Mouse (Mus musculus): Measurements from ENCODE around the gene Cep295nl. TPM values are rescaled to one million over a fixed set of nuclear protein-coding genes. Genes with fewer than 3 reads are reported as not detected.

The Cep295nl gene
- polyA plus RNA-seq, 1 experiment from 2014 or later, result 0.59 TPM

DNA sequence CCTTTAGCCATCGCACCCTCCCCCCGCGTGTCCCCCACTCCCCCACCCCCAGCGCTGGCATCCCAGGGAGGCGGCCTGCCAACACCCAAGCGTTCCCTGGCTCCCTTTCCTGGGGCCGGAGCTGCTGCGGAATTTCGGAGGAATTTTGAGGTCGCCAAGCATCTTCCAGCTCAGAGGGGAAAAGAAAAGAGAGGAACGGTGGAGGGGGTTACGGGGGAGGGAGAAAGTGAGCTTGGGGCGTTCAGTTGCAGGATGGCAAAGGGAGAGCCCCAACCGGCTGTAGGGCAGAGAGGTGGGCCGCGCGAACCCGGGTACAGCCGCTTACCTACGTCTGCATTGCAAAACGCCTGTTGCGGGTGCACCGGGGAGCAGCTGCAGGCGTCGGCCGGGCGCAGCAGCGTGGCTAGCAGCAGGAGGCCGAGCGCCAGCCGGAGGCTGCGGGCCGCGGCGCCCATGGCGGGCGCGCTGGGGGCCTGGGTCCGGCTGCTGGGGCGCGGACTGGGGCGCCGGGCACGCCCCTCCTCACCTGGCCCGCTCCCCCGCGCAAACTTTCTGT, 12.4 kb upstream of the Cep295nl start:
- peak overlapping the region; percentile 88 for H3K4me3 ChIP-seq (replicated peaks)
- peak overlapping the region; percentile 98 for H3K9ac ChIP-seq
- ATAC-seq (ENCODE audit: insufficient number of reproducible peaks, low FRiP score, low TSS enrichment, low read depth), result peak; percentile 30
- H3K36me3 ChIP-seq, result 0 out of 2 replicates have a peak, but pooled peaks cover 4% of the 10 kb centered on the region
- H3K4me1 ChIP-seq, result peaks cover 45% of the 10 kb centered on the region
- WGBS, result under 1% methylated on average over 46 of the region's 47 CpGs
- peak overlapping the region; percentile 59 for H3K4me2 ChIP-seq (replicated peaks)
- peak overlapping the region; percentile 96 for H3K27ac ChIP-seq (replicated peaks)
- no peaks in the 10 kb centered on the region for H3K9me3 ChIP-seq (replicated peaks)
- no peaks in the 10 kb centered on the region for H3K27me3 ChIP-seq

- 74% methylated on average over 5 of the region's 5 CpGs for WGBS
Observed at GRCm38 (mm10) chr11:118349494-118349893, 7.2 kb upstream of the Cep295nl start.

GRCm38 (mm10) chr11:118348877-118349276, 6.6 kb upstream of the Cep295nl start:
- 57% methylated on average over 5 of the region's 5 CpGs for WGBS
- no peaks in the 10 kb centered on the region for H3K27me3 ChIP-seq
- peak overlapping the region; percentile 61 for H3K27ac ChIP-seq (replicated peaks)
- H3K4me3 ChIP-seq (replicated peaks), result no peak overlapping the region
- 0 out of 2 replicates have a peak, but pooled peaks cover 4% of the 10 kb centered on the region for H3K36me3 ChIP-seq
- H3K9ac ChIP-seq, result no peak overlapping the region
- no peaks in the 10 kb centered on the region for H3K9me3 ChIP-seq (replicated peaks)
- H3K4me1 ChIP-seq, result peaks cover 85% of the 10 kb centered on the region
- no peak overlapping the region for H3K4me2 ChIP-seq (replicated peaks)
- ATAC-seq (ENCODE audit: insufficient number of reproducible peaks, low FRiP score, low TSS enrichment, low read depth), result no peak

More at GRCm38 (mm10) chr11:118349494-118349893, 7.2 kb upstream of the Cep295nl start:
- Histone ChIP-seq H3K27ac (replicated peaks) (no peak overlapping the region), H3K4me3 (replicated peaks) (no peak overlapping the region), H3K36me3 (0 out of 2 replicates have a peak, but pooled peaks cover 4% of the 10 kb centered on the region), H3K9me3 (replicated peaks) (no peaks in the 10 kb centered on the region), H3K4me1 (peaks cover 86% of the 10 kb centered on the region), H3K4me2 (replicated peaks) (no peak overlapping the region), H3K9ac (no peak overlapping the region), H3K27me3 (no peaks in the 10 kb centered on the region)
- ATAC-seq (ENCODE audit: insufficient number of reproducible peaks, low FRiP score, low TSS enrichment, low read depth), result no peak

DNA sequence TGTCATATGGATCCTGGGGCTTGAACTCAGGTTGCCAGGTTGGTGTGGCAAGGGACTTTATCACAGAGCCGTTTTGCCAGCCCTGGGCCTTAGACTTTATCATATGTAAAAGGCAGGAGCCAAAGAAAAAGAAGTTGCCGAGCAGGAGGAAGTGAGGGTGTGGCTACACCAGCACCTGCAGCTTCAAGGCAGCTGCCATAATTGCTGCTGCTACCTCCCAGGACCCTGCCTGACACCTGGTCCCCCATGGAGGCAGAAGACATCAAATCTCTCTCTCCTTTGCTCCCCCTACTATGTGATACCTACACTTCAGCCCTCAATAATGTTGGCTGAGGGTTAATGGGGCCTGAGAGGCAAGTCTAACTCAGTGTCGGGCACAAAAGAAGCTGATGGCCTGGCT, 6.1 kb upstream of the Cep295nl start:
- H3K4me3 ChIP-seq (replicated peaks), result no peak overlapping the region
- H3K4me1 ChIP-seq, result peaks cover 80% of the 10 kb centered on the region
- H3K27me3 ChIP-seq, result no peaks in the 10 kb centered on the region
- 0 out of 2 replicates have a peak, but pooled peaks cover 4% of the 10 kb centered on the region for H3K36me3 ChIP-seq
- H3K27ac ChIP-seq (replicated peaks), result peak overlapping the region; percentile 61
- ATAC-seq (ENCODE audit: insufficient number of reproducible peaks, low FRiP score, low TSS enrichment, low read depth), result no peak
- no peaks in the 10 kb centered on the region for H3K9me3 ChIP-seq (replicated peaks)
- H3K4me2 ChIP-seq (replicated peaks), result no peak overlapping the region
- WGBS, result 47% methylated on average over 3 of the region's 3 CpGs
- no peak overlapping the region for H3K9ac ChIP-seq

GRCm38 (mm10) chr11:118347911-118348310, 5.6 kb upstream of the Cep295nl start:
- no peaks in the 10 kb centered on the region for H3K27me3 ChIP-seq
- H3K4me3 ChIP-seq (replicated peaks), result no peak overlapping the region
- peaks cover 76% of the 10 kb centered on the region for H3K4me1 ChIP-seq
- ATAC-seq (ENCODE audit: insufficient number of reproducible peaks, low FRiP score, low TSS enrichment, low read depth), result no peak
- H3K9me3 ChIP-seq (replicated peaks), result no peaks in the 10 kb centered on the region
- WGBS, result 73% methylated on average over 12 of the region's 12 CpGs
- 0 out of 2 replicates have a peak, but pooled peaks cover 4% of the 10 kb centered on the region for H3K36me3 ChIP-seq
- H3K9ac ChIP-seq, result no peak overlapping the region
- H3K27ac ChIP-seq (replicated peaks), result 0 out of 2 replicates have a peak overlapping the region, but pooled peaks have one; percentile 39
- H3K4me2 ChIP-seq (replicated peaks), result no peak overlapping the region

GRCm38 (mm10) chr11:118347391-118347790, 5.1 kb upstream of the Cep295nl start:
- no peak overlapping the region for H3K4me3 ChIP-seq (replicated peaks)
- H3K4me2 ChIP-seq (replicated peaks), result no peak overlapping the region
- 0 out of 2 replicates have a peak, but pooled peaks cover 4% of the 10 kb centered on the region for H3K36me3 ChIP-seq
- WGBS, result 87% methylated on average over 2 of the region's 2 CpGs
- no peaks in the 10 kb centered on the region for H3K9me3 ChIP-seq (replicated peaks)
- H3K27me3 ChIP-seq, result no peaks in the 10 kb centered on the region
- H3K27ac ChIP-seq (replicated peaks), result peak overlapping the region; percentile 39; the same call in 1 of the 2 replicates
- no peak overlapping the region for H3K9ac ChIP-seq
- ATAC-seq (ENCODE audit: insufficient number of reproducible peaks, low FRiP score, low TSS enrichment, low read depth), result no peak
- peaks cover 76% of the 10 kb centered on the region for H3K4me1 ChIP-seq

- no peak overlapping the region for H3K9ac ChIP-seq
- H3K4me2 ChIP-seq (replicated peaks), result no peak overlapping the region
- peaks cover 76% of the 10 kb centered on the region for H3K4me1 ChIP-seq
- no peaks in the 10 kb centered on the region for H3K9me3 ChIP-seq (replicated peaks)
- no peak for ATAC-seq (ENCODE audit: insufficient number of reproducible peaks, low FRiP score, low TSS enrichment, low read depth)
- no peak overlapping the region for H3K4me3 ChIP-seq (replicated peaks)
- 67% methylated on average over 8 of the region's 8 CpGs for WGBS
- peak overlapping the region; percentile 39; the same call in 1 of the 2 replicates for H3K27ac ChIP-seq (replicated peaks)
- no peaks in the 10 kb centered on the region for H3K36me3 ChIP-seq
- H3K27me3 ChIP-seq, result no peaks in the 10 kb centered on the region
Observed at GRCm38 (mm10) chr11:118346395-118347096, 4.2 kb upstream of the Cep295nl start.

GRCm38 (mm10) chr11:118345693-118346092, 3.4 kb upstream of the Cep295nl start:
- no peaks in the 10 kb centered on the region for H3K36me3 ChIP-seq
- peak; percentile 36; the same call in 1 of the 2 replicates for ATAC-seq (ENCODE audit: insufficient number of reproducible peaks, low FRiP score, low TSS enrichment, low read depth)
- 32% methylated on average over 4 of the region's 4 CpGs for WGBS
- H3K4me3 ChIP-seq (replicated peaks), result no peak overlapping the region
- no peaks in the 10 kb centered on the region for H3K27me3 ChIP-seq
- H3K4me1 ChIP-seq, result peaks cover 80% of the 10 kb centered on the region
- no peak overlapping the region for H3K4me2 ChIP-seq (replicated peaks)
- no peak overlapping the region for H3K9ac ChIP-seq
- no peaks in the 10 kb centered on the region for H3K9me3 ChIP-seq (replicated peaks)
- H3K27ac ChIP-seq (replicated peaks), result no peak overlapping the region

GRCm38 (mm10) chr11:118343629-118344028, 1.3 kb upstream of the Cep295nl start:
- Histone ChIP-seq H3K9me3 (replicated peaks) (no peaks in the 10 kb centered on the region), H3K4me1 (peaks cover 60% of the 10 kb centered on the region), H3K4me2 (replicated peaks) (no peak overlapping the region), H3K4me3 (replicated peaks) (no peak overlapping the region), H3K27ac (replicated peaks) (no peak overlapping the region), H3K9ac (no peak overlapping the region), H3K27me3 (no peaks in the 10 kb centered on the region), H3K36me3 (no peaks in the 10 kb centered on the region)
- no peak for ATAC-seq (ENCODE audit: insufficient number of reproducible peaks, low FRiP score, low TSS enrichment, low read depth)
- WGBS, result 76% methylated on average over 2 of the region's 2 CpGs

- ATAC-seq (ENCODE audit: insufficient number of reproducible peaks, low FRiP score, low TSS enrichment, low read depth), result no peak
- no peak overlapping the region for H3K27ac ChIP-seq (replicated peaks)
- H3K4me2 ChIP-seq (replicated peaks), result no peak overlapping the region
- H3K4me1 ChIP-seq, result peaks cover 40% of the 10 kb centered on the region
- H3K9me3 ChIP-seq (replicated peaks), result no peaks in the 10 kb centered on the region
- no peak overlapping the region for H3K9ac ChIP-seq
- WGBS, result 64% methylated on average over 8 of the region's 8 CpGs
- H3K27me3 ChIP-seq, result no peaks in the 10 kb centered on the region
- peaks cover 10% of the 10 kb centered on the region; the same call in 1 of the 2 replicates for H3K36me3 ChIP-seq
- H3K4me3 ChIP-seq (replicated peaks), result no peak overlapping the region
Observed at GRCm38 (mm10) chr11:118337491-118338168, 4.7 kb downstream of the Cep295nl start.

DNA sequence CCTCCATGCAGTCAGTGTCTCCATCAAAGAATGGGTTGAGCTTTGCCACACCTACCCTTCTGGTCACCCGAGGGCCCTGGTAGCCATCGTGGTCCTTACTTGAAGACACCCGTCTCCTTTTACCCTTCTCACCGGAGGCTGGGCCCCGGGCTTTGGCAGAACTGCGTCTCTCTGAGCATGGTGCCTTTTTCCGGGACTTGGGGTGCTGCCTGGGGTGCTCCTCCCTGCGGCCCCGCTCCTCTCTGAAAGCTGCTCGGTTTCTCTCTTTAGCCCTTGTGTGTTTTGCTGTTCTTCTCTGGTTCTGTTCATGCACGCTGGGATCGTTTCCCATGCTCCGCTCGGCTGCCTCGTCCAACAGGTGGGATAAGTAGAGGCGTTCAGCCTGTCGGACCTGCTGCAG, 8.9 kb downstream of the Cep295nl start:
- WGBS, result 67% methylated on average over 17 of the region's 17 CpGs
- peak overlapping the region; percentile 55 for H3K27ac ChIP-seq (replicated peaks)
- peaks cover 20% of the 10 kb centered on the region for H3K36me3 ChIP-seq

More for the DNA sequence above, 8.9 kb downstream of the Cep295nl start:
- no peaks in the 10 kb centered on the region for H3K27me3 ChIP-seq
- ATAC-seq (ENCODE audit: insufficient number of reproducible peaks, low FRiP score, low TSS enrichment, low read depth), result no peak
- H3K4me1 ChIP-seq, result peaks cover 36% of the 10 kb centered on the region
- no peaks in the 10 kb centered on the region for H3K9me3 ChIP-seq (replicated peaks)
- H3K4me2 ChIP-seq (replicated peaks), result no peak overlapping the region
- H3K9ac ChIP-seq, result no peak overlapping the region
- no peak overlapping the region for H3K4me3 ChIP-seq (replicated peaks)

All from embryonic facial prominence, embryonic 15.5 days (tissue).